Comparison of ENCODE assay signal across 17 mouse cellular contexts in genomic region chr8:75917603-75918344, GRCm38 (mm10).
DNase-seq lines count a peak whose midpoint lies in the region; ATAC-seq and TF ChIP-seq lines count a peak whose summit lies in the region.
"Had no signal": no experiment of that assay in that cellular context is flagged by ENCODE, and none has a peak within 500 bp of the region (broad histone marks: within the 10 kb centered on the region; RNA-seq: fewer than 3 reads in every experiment).

No protein-coding gene starts in this region.

- TF ChIP-seq CTCF in hindbrain, postnatal 0 days (IDR thresholded peaks at IDR 0.05; ENCODE audit: low read depth) = no peak
- TF ChIP-seq CTCF in midbrain, postnatal 0 days (IDR thresholded peaks at IDR 0.05) = no peak

- no peaks in the 10 kb centered on the region for H3K9me3 ChIP-seq in kidney, embryonic 15.5 days (replicated peaks)
- H3K9me3 ChIP-seq in hindbrain, postnatal 0 days (ENCODE audit: low read length) = no peaks in the 10 kb centered on the region
- no peaks in the 10 kb centered on the region for H3K9me3 ChIP-seq in midbrain, postnatal 0 days (ENCODE audit: low read length)
- no peaks in the 10 kb centered on the region for H3K9me3 ChIP-seq in limb, embryonic 10.5 days (replicated peaks)
- no peaks in the 10 kb centered on the region for H3K9me3 ChIP-seq in liver, embryonic 11.5 days (ENCODE audit: control insufficient read depth, low read length)
- H3K9me3 ChIP-seq: heart, embryonic 15.5 days; liver, embryonic 13.5 days; neural tube, embryonic 12.5 days had no signal

- no peak overlapping the region for H3K4me3 ChIP-seq in kidney, embryonic 15.5 days (replicated peaks)
- no peak overlapping the region for H3K4me3 ChIP-seq in hindbrain, postnatal 0 days (ENCODE audit: low read length)
- no peak overlapping the region for H3K4me3 ChIP-seq in midbrain, postnatal 0 days (ENCODE audit: low read depth, low read length)
- no peak overlapping the region for H3K4me3 ChIP-seq in limb, embryonic 10.5 days
- no peak overlapping the region for H3K4me3 ChIP-seq in liver, embryonic 11.5 days (ENCODE audit: low read depth, low read length)
- H3K4me3 ChIP-seq: heart, embryonic 15.5 days; liver, embryonic 13.5 days; megakaryocyte, embryonic 14.5 days; neural tube, embryonic 12.5 days had no signal

- DNase-seq in kidney, postnatal 25 days = no peak
- DNase-seq in embryo, embryonic 9.5 days (ENCODE audit: extremely low spot score) = peak; percentile 5
- peak; percentile 65 for DNase-seq in hindbrain, postnatal 0 days (ENCODE audit: low spot score)
- DNase-seq in midbrain, postnatal 0 days (ENCODE audit: low spot score) = peak; percentile 69
- no peak for DNase-seq in limb, embryonic 10.5 days (ENCODE audit: low spot score)
- DNase-seq in lung, postnatal 36 days = no peak
- DNase-seq in liver, embryonic 11.5 days (ENCODE audit: low spot score) = no peak
- DNase-seq: adrenal gland, adult 2 months; cerebellum, adult 18-20 months; kidney, adult 9 months; liver, embryonic 13.5 days; thymus, adult 18-20 months had no signal

- 72% methylated on average over 15 of the region's 15 CpGs for WGBS in kidney, embryonic 15.5 days
- WGBS in hindbrain, postnatal 0 days = 45% methylated on average over 15 of the region's 15 CpGs
- 55% methylated on average over 15 of the region's 15 CpGs for WGBS in midbrain, postnatal 0 days
- WGBS in limb, embryonic 10.5 days = 83% methylated on average over 15 of the region's 15 CpGs
- WGBS in liver, embryonic 11.5 days = 75% methylated on average over 15 of the region's 15 CpGs

- no peak overlapping the region for H3K4me2 ChIP-seq in kidney, embryonic 15.5 days
- no peak overlapping the region for H3K4me2 ChIP-seq in hindbrain, postnatal 0 days (ENCODE audit: low read depth, low read length)
- H3K4me2 ChIP-seq in midbrain, postnatal 0 days (ENCODE audit: low read depth, low read length, poor library complexity, severe bottlenecking) = no peak overlapping the region
- no peak overlapping the region for H3K4me2 ChIP-seq in liver, embryonic 11.5 days
- H3K4me2 ChIP-seq: heart, embryonic 15.5 days; liver, embryonic 13.5 days; neural tube, embryonic 12.5 days had no signal

- no peaks in the 10 kb centered on the region for H3K27me3 ChIP-seq in kidney, embryonic 15.5 days
- no peaks in the 10 kb centered on the region for H3K27me3 ChIP-seq in hindbrain, postnatal 0 days (ENCODE audit: insufficient read depth, low read length)
- no peaks in the 10 kb centered on the region for H3K27me3 ChIP-seq in midbrain, postnatal 0 days (ENCODE audit: insufficient read depth, low read length)
- no peaks in the 10 kb centered on the region for H3K27me3 ChIP-seq in limb, embryonic 10.5 days (ENCODE audit: low read depth, poor library complexity, severe bottlenecking)
- no peaks in the 10 kb centered on the region for H3K27me3 ChIP-seq in liver, embryonic 11.5 days (replicated peaks; ENCODE audit: control insufficient read depth, insufficient read depth, low read length)
- H3K27me3 ChIP-seq: heart, embryonic 15.5 days; liver, embryonic 13.5 days; megakaryocyte, embryonic 14.5 days; neural tube, embryonic 12.5 days had no signal

- ATAC-seq in kidney, embryonic 15.5 days (replicated peaks; ENCODE audit: low FRiP score) = 0 out of 2 replicates have a peak, but pooled peaks have one; percentile 36
- peak; percentile 84 for ATAC-seq in hindbrain, postnatal 0 days
- ATAC-seq in midbrain, postnatal 0 days (ENCODE audit: low FRiP score) = peak; percentile 65; the same call in 1 of the 2 replicates
- ATAC-seq in liver, embryonic 11.5 days (replicated peaks; ENCODE audit: low FRiP score) = no peak
- ATAC-seq: lung, postnatal 0 days had no signal

- H3K27ac ChIP-seq in kidney, embryonic 15.5 days = no peak overlapping the region
- peak overlapping the region; percentile 45; the same call in 1 of the 2 replicates for H3K27ac ChIP-seq in hindbrain, postnatal 0 days
- no peak overlapping the region for H3K27ac ChIP-seq in midbrain, postnatal 0 days (ENCODE audit: low read depth, low read length)
- no peak overlapping the region for H3K27ac ChIP-seq in limb, embryonic 10.5 days
- H3K27ac ChIP-seq in liver, embryonic 11.5 days (ENCODE audit: low read depth, low read length) = no peak overlapping the region
- H3K27ac ChIP-seq: heart, embryonic 15.5 days; liver, embryonic 13.5 days; neural tube, embryonic 12.5 days had no signal

- no peaks in the 10 kb centered on the region for H3K4me1 ChIP-seq in kidney, embryonic 15.5 days
- no peaks in the 10 kb centered on the region for H3K4me1 ChIP-seq in hindbrain, postnatal 0 days (ENCODE audit: insufficient read depth, low read length)
- H3K4me1 ChIP-seq in midbrain, postnatal 0 days (ENCODE audit: insufficient read depth, low read length) = no peaks in the 10 kb centered on the region
- H3K4me1 ChIP-seq in limb, embryonic 10.5 days = no peaks in the 10 kb centered on the region
- no peaks in the 10 kb centered on the region for H3K4me1 ChIP-seq in liver, embryonic 11.5 days (replicated peaks; ENCODE audit: control insufficient read depth, insufficient read depth, low read length)
- H3K4me1 ChIP-seq: heart, embryonic 15.5 days; liver, embryonic 13.5 days; megakaryocyte, embryonic 14.5 days; neural tube, embryonic 12.5 days had no signal

- H3K36me3 ChIP-seq in kidney, embryonic 15.5 days = no peaks in the 10 kb centered on the region
- no peaks in the 10 kb centered on the region for H3K36me3 ChIP-seq in hindbrain, postnatal 0 days (ENCODE audit: insufficient read depth, low read length)
- no peaks in the 10 kb centered on the region for H3K36me3 ChIP-seq in midbrain, postnatal 0 days (ENCODE audit: insufficient read depth, low read length)
- no peaks in the 10 kb centered on the region for H3K36me3 ChIP-seq in limb, embryonic 10.5 days
- H3K36me3 ChIP-seq in liver, embryonic 11.5 days (ENCODE audit: control insufficient read depth, insufficient read depth, low read length) = no peaks in the 10 kb centered on the region
- H3K36me3 ChIP-seq: heart, embryonic 15.5 days; liver, embryonic 13.5 days; neural tube, embryonic 12.5 days had no signal

- H3K9ac ChIP-seq in kidney, embryonic 15.5 days = no peak overlapping the region
- no peak overlapping the region for H3K9ac ChIP-seq in hindbrain, postnatal 0 days (replicated peaks; ENCODE audit: low read length)
- no peak overlapping the region for H3K9ac ChIP-seq in midbrain, postnatal 0 days (replicated peaks; ENCODE audit: low read length, poor library complexity, severe bottlenecking)
- H3K9ac ChIP-seq in liver, embryonic 11.5 days (ENCODE audit: low read depth, low read length) = no peak overlapping the region
- H3K9ac ChIP-seq: heart, embryonic 15.5 days; liver, embryonic 13.5 days; neural tube, embryonic 12.5 days had no signal

Comparison
In these comparisons a context has a peak if more than half of its experiments do, and no peak if none do; other contexts are left out.
1. DNase-seq: peak in embryo, embryonic 9.5 days (single experiment), hindbrain, postnatal 0 days (single experiment) and midbrain, postnatal 0 days (single experiment); none in kidney, postnatal 25 days (0 of 2), limb, embryonic 10.5 days (single experiment), lung, postnatal 36 days (single experiment) and liver, embryonic 11.5 days (single experiment).